Mouse (Mus musculus) embryo, embryonic 10.5 days (tissue): ENCODE measurements around the gene Fbxo17.

Source experiments
- DNase-seq: peaks from one replicate; pipeline ENCODE4 v3.0.0-alpha.2; 2015; ENCODE audit warnings: low spot score

The Fbxo17 gene

GRCm38 (mm10) chr7:28767462-28767965 lies 50.9 kb downstream of the Fbxo17 start, which contains the start of gene Nfkbib:
TSS of gene Nfkbib (minus strand) at chr7:28767512.
- DNase-seq, result no peak

GRCm38 (mm10) chr7:28769414-28769958 lies 52.9 kb downstream of the Fbxo17 start:
- DNase-seq, result no peak

GRCm38 (mm10) chr7:28770309-28770708 lies 53.7 kb downstream of the Fbxo17 start:
- no peak for DNase-seq

- DNase-seq, result no peak
Measured at GRCm38 (mm10) chr7:28771867-28772266, 55.3 kb downstream of the Fbxo17 start.

GRCm38 (mm10) chr7:28773163-28773562 lies 56.6 kb downstream of the Fbxo17 start:
- no peak for DNase-seq

GRCm38 (mm10) chr7:28774164-28774563 lies 57.6 kb downstream of the Fbxo17 start:
- peak; percentile 32 for DNase-seq

- no peak for DNase-seq
Measured at GRCm38 (mm10) chr7:28775129-28775528, 58.5 kb downstream of the Fbxo17 start.

GRCm38 (mm10) chr7:28778825-28779224 lies 62.2 kb downstream of the Fbxo17 start:
- no peak for DNase-seq

GRCm38 (mm10) chr7:28780067-28780658 lies 63.6 kb downstream of the Fbxo17 start:
- peak; percentile 96 for DNase-seq

- no peak for DNase-seq
Measured at GRCm38 (mm10) chr7:28780857-28781256, 64.3 kb downstream of the Fbxo17 start.

GRCm38 (mm10) chr7:28781261-28781663 lies 64.7 kb downstream of the Fbxo17 start:
- DNase-seq, result no peak

GRCm38 (mm10) chr7:28785161-28785560 lies 68.6 kb downstream of the Fbxo17 start:
- no peak for DNase-seq
